Mouse (Mus musculus) G1E-ER4 (cell line): ENCODE results near the gene Tmem143. TPM values are rescaled to one million over a fixed set of nuclear protein-coding genes. Genes with fewer than 3 reads are reported as not detected.

Experiments
- GATA1 ChIP-seq: IDR thresholded peaks from one replicate; pipeline ENCODE4 v1.8.0; 2012; ENCODE audit warnings: low read length, inconsistent platforms
- polyA plus RNA-seq: library from polyadenylated mRNA; stranded (reverse); fragments of >175 nt; gene quantifications from 2 replicates; pipeline ENCODE4 v1.2.3, GENCODE M21; 2012

Tmem143 gene
- polyA plus RNA-seq, 1 experiment, result 60.2 TPM

- TF ChIP-seq GATA1, result no peak
Observed at GRCm38 (mm10) chr7:45916056-45917003, 19.6 kb downstream of the Tmem143 start.

GRCm38 (mm10) chr7:45917004-45917704 lies 20.4 kb downstream of the Tmem143 start:
- no peak for TF ChIP-seq GATA1

GRCm38 (mm10) chr7:45917926-45918325 lies 21.2 kb downstream of the Tmem143 start:
- no peak for TF ChIP-seq GATA1

GRCm38 (mm10) chr7:45919083-45919671 lies 22.4 kb downstream of the Tmem143 start:
- no peak for TF ChIP-seq GATA1

GRCm38 (mm10) chr7:45919761-45920160 lies 23.0 kb downstream of the Tmem143 start:
- no peak for TF ChIP-seq GATA1

GRCm38 (mm10) chr7:45920583-45921241 lies 24.0 kb downstream of the Tmem143 start:
- no peak for TF ChIP-seq GATA1

- TF ChIP-seq GATA1, result no peak
Observed at GRCm38 (mm10) chr7:45921242-45921621, 24.5 kb downstream of the Tmem143 start, which contains the start of gene Emp3. Gene Emp3, minus strand, starts transcription at chr7:45921404.

- TF ChIP-seq GATA1, result no peak
Observed at GRCm38 (mm10) chr7:45921950-45922600, 25.3 kb downstream of the Tmem143 start.

GRCm38 (mm10) chr7:45922928-45923761 lies 26.4 kb downstream of the Tmem143 start:
- TF ChIP-seq GATA1, result no peak

- TF ChIP-seq GATA1, result no peak
Observed at GRCm38 (mm10) chr7:45923762-45924428, 27.2 kb downstream of the Tmem143 start, which contains the start of gene Ccdc114. Gene Ccdc114, plus strand, starts transcription at chr7:45924072.

GRCm38 (mm10) chr7:45924429-45924816 lies 27.7 kb downstream of the Tmem143 start:
- no peak for TF ChIP-seq GATA1

- no peak for TF ChIP-seq GATA1
Observed at GRCm38 (mm10) chr7:45928626-45929295, 32.0 kb downstream of the Tmem143 start.

GRCm38 (mm10) chr7:45929688-45930087 lies 32.9 kb downstream of the Tmem143 start:
- TF ChIP-seq GATA1, result no peak
